Mouse (Mus musculus) CD8-positive naive resting alpha-beta T cell, adult 2 months (primary cell): ENCODE results near the gene Clba1.

ENCODE experiments used
- DNase-seq, 2 experiments: peaks; one replicate each; pipeline ENCODE4 v3.0.0; 2022; ENCODE audit warnings: low read depth in 2 of 2, low spot score in 2 of 2

Clba1 gene

DNA sequence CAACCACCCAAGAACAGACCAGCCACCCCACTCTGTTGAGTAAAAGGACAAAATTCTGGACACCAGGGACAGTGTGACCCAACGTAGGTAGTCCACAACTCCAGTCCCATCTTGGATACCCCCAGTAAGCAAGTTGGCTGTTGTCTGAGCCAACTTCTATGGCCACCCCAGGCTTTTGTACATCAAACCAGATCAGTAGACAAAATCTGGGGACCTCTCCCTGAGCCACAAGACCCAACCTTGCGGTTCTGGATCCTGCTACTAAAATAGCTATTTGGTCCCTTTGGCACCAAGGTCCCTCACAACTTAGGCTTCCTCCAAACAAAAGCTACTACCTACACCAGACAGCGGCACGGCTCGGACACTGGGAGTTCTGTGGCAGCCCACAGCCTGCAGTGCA lies 13.7 kb upstream of the Clba1 start:
- DNase-seq: no peak

DNA sequence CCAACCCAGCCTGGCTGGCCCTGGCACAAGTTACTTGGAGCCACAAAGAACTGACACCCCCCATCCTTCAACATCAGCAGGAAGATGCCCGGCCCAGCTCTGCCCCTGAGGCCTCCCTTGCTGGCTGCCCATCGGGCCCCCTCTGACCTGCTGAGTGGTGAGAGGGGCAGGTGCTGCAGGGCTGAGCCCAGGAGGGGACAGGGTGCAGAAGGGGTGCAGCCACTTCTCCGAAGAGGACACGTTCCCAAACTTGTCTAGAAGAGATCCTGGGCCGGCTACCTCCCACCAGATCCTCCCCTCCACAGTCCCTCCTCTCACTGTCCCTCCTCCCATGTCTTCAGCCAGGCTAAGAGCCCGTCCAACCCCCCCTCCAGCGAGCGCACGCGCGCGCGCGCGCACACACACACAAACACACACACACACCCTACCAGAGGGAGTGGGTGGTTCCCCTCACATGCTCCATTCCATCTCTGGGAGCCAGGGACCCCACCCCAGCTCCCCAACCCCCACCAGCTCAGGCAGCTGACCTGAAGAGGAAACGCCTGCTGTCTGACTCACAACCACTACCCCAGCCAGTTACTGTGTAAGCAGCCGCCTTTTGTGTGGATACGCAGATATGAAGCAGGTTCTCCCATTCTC lies 13.2 kb upstream of the Clba1 start:
- DNase-seq: no peak

DNA sequence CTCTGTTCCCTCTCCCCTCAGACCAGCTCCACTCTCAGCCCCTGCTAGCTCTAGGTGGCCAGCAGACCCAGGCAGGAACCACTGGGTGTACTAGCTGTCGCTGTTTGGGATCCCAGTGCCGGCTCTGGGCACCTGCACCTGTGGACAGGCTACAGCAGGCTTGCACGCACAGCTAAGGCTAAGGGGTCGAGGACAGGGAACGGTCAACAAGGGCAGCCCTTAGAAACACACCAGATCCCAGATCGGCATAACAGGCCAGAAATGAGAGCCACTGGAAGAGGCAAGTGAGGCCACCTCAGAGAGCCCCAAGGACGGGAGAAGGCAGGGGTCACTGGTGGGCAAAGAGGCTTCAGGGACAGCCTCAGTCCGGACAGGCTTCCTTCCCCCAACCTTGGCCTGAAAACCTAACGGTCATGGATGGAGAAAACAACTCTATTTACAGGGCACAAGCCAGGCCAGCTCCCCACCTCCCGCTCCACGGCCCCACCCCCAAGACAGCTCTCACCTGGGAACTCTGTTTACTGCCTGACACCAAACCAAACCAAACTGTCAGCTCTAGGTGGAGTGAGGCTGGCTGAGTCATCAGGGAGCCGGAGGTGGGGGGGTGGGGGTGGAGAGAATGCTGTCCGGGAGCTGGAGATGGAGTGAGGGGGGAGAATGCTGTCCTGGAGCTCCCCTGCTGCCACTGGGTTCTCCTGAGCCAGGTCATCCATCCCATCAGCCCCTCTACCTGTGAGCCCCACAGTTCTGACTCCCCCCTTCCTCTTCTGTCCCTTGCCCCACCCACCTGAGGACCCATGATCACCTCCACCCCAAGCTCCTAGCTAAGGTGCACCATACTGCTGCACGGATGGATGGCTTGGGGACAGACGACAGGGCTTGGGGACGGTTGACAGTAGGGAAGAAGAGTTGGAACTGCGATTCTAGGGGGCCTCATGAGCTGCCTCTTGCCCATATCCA lies 11.9 kb upstream of the Clba1 start:
- DNase-seq: no peak

DNA sequence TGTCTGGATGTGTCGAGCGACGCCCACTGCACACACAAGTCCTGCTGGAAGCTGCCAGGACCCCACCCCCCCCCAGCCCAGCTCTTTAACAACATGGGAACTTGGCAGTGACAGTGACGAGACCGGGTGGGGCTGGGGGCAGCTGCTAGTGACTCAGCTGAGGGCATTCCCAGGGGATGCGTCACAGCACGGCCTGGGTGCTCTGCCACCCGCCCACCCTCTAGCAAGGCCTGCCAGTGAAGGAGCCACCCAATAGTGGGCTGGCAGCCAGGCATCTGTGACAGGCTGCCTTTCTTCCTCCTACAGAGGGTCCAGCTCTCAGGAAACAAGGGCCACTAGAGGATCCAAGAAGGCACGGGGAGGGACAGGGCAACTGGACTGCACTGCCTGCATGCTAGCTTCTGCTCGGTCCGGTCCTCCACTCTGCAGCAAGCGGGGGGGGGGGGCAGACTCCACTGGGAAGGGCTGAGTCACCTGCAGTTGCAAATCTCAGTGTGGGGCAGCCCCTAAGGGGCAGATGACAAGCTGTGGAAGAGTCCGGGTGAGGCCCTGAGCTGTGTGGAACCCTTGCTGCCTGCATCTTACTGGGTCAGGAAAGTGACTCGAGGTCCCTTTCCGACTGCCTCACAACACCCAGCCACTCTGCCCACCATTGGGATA lies 10.9 kb upstream of the Clba1 start:
- no peak for DNase-seq

DNA sequence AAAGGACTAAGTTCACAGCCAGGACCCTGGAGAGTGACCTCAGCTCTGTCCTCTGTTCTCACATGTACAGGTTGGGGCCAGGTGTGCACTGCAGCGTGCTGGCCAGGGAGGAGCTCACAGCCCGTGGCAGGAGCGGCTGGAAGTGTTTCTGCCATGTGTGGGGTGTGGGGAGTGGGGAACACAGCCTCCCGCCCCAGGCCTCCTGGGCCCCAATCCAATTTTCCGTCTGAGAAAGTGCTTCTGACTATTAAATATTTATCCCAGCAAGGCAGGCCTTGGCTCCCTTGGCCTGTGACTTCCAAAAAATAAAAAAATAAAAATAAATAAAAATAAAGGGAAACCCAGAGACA lies 10.4 kb upstream of the Clba1 start:
- no peak for DNase-seq

DNA sequence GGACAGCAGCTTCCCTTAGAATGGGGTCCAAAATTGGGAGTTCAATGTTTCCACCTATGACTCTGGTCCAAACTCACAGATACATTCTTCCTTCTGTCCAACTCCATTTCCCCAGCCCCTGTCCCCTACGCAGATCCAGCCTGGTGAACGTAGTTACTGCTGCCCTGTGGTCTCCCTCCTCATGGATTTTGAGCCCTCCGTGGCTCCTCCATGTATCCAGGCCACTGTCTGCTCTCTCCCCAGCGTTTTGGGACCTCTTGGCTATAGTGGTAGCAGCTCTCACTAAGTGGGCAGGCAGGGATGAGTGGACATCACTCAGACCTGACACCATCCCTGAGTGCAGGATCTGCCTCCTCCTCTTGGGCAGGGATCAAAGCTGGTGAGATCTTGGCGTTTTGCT lies 10.0 kb upstream of the Clba1 start:
- DNase-seq: no peak

DNA sequence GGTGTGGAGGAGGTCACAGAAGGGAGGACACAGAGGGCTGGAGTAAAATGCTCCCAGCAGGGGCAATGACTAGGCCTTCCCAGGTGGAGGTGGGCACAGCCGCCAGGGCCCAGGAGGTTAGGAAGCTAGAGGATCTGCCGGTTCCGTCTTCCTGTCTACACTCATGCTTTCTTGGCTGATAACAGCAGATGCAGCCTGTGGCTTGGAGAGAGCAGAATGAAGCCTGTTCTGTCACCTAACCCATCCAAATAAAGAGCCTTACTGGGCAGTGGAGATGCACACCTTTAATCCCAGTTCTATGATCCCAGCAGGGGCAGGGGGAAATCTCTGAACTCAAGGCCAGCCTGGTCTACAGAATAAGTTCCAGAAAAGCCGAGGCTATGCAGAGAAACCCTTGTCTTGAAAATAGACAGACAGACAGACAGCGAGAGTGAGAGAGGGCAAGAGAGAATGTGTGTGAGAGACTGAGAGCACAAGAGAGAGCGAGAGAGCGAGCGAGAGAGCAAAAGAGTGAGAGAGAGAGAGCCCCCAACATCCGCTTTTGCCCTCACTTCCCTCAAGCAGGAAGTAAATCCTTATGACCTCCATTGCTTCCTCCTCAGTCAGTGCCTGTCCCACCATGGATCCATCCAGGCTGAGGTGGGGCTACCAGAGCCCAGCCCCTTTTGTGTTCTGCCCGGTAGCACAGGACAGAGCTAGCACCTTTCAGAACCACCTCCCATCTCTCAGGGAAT lies 9.3 kb upstream of the Clba1 start:
- DNase-seq: no peak

DNA sequence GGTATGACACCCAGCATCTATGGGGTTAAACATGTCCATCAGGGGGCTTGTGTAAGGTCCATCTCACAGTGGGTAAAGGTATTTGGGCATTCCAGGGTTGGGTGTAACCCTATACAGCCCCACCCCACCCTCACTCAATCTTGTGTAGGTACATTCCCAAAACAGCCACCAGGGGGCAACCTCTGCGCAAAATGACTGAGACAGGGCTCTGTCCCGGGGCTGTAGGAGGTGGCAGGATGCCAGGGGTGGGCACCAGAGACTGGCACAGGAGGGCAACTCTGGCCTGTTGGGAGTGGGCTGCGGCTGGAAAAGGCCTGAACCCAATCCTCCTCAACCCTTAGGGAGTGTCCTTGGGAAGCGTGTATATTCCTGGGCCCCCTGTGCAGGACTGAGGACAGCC lies 8.3 kb upstream of the Clba1 start:
- peak; percentile 81 to 89 for DNase-seq

DNA sequence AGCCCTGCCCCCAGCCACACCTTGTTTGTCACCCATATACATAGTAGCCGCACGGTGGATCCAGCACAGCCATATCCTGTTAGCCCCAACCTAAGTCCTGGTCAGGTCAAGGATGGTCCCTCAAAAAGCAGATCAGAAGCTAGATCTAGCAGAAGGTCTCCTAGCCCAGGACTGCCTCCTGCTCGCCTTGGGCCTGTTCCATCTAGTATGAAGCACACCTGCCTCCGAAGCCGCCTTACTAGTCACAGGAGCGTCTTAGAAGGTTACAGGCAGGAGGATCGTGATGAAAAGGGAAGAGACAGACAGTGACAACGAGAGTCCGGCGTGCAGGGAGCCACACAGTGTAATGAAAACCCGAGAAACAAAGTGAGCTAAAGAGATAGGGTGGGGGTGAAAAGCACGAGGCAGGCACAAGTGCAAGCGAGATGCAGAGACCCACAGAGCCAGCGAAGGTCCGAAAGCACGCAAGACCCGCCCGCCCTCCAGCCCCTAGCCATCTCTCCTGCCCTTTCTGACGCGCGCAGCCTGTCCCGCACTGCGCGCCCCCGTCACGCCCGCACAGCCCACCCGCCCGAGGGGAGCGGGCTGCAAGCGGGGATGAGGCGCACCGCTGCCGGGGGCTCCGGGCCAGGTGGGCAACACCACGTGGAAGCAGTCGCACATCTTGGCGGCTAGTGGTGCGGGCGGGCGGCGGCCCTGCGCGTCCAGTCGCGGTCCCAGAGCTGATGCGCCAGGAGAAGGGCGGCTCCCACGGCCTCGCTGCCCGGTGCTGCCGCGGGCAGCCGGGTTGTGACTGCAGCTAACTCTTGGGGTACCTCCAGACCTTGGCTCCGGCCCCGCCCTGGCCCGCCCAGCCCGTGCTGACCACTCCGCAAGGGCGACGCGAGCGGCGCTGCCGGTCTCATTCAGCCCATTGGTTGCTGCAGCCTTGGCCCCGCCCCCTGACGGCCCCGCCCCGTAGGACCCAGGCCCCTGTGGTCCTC lies 6.6 kb upstream of the Clba1 start, which contains the start of gene Ahnak2:
Gene Ahnak2 (minus strand): TSS at position 794 of the 983 bp plus-strand sequence.
- no peak for DNase-seq

DNA sequence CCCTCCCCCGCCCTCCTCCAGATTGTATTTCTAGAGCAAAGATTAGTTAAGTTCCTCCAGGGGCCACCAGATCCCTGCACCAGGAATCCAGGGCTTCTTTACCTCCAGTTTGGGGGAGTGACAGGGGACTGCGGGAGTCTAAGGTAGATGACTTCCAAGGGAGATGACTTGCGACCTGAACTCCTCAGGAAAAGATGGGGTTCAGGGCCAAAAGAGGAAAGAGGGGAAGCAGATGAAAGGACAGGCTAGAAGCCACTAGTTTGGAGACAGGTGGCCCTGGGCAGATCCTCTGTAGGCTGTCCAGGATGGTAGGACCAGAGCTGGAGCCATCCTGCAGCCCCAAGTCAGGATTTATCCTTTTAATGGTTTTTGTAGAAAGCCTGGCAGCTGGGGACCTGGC lies 5.8 kb upstream of the Clba1 start:
- DNase-seq: no peak

DNA sequence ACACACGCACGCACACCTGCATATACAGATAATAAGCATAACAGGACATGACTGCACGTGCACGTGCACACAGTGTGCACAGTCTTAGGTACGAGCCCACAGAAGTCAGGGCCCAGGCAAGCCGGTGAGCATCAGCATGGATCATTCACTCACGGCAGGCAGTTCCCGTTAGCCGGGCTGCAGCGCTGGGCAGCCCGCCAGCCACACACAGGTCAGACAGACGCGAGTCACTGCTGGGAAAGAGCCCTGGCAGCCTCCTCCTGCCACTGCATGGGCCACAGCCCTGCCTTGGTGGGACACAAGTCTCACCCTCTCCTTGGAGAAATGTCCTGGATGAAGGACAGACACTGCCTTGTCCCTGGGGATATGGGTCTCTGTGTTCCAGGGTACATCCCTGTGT lies 4.7 kb upstream of the Clba1 start:
- no peak for DNase-seq

DNA sequence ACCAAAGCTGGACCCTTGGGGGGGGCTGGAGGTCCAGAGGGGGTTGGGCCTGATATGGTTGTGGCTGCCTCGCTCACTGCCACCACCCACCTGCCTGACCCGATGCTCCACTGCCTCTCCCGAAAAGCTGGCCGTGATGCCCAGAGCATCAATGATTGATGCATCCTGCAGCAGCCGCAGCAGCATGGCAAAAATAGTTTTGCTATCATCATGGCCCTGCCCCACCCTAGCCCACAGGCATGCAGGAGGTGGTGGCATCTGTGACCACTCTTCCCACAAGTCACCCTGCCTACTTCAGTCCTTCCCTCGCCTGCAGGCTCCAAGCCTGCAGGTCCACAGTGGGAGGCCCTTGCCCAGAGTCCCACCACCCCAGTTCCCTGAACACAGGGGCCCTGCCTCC lies 2.7 kb upstream of the Clba1 start:
- DNase-seq: no peak

DNA sequence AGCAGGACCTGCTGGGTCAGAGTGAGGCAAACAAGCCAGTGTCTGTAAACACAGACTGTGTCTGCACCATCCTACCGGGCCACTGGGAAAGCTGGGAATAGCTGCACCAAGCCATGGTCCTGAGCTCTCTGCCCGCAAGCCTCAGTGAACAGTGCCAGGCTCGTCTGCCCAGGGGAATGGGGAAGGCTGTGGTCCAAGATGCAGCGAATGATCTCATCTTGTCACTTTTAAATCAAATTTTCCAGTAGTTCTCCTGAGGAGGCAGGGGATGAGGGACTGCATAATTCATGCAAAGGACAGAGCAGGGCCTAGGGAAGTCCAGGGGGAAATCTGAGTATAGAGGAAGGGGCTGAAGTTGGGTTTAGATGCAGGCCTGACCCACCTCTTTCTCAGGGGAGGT lies 941 bp upstream of the Clba1 start:
- DNase-seq: no peak

DNA sequence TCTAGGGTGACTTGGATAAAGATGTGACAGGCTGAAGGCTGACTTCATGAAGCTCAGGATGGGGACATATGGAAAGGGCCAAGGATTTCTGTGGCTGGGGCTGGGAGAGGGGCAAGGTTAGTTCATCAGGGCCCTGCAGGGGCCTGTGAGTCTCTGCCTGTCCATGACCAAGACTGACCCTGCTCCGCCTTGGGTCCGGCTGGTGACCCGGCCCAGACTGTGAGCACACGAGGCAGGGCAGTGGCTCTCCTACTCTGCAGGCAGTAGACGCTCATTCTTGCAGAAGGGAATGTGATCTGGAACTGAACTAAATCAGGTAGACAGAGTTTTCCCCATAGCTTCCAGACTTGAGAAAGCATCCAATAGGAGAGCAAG lies 538 bp upstream of the Clba1 start:
- no peak for DNase-seq

DNA sequence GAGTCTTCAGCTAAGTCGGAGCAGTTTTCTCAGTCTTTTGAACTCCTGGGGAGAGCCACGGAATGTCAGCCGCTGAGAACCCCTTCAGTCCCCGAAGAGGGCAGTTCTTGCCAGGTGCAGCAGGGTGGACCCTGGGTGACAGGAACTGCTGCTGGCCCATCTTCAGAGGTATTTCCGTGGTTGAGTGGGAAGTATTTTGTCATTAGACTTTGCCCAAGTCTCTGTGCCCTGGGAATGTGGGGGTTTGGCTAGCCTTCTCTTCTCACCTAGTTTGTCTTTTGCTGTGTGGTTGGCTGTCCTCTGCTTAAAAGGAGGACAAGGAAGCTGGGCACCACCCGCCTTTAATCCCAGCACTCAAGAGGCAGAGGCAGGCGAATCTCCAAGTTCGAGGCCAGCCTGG lies 904 bp downstream of the Clba1 start:
- no peak for DNase-seq

DNA sequence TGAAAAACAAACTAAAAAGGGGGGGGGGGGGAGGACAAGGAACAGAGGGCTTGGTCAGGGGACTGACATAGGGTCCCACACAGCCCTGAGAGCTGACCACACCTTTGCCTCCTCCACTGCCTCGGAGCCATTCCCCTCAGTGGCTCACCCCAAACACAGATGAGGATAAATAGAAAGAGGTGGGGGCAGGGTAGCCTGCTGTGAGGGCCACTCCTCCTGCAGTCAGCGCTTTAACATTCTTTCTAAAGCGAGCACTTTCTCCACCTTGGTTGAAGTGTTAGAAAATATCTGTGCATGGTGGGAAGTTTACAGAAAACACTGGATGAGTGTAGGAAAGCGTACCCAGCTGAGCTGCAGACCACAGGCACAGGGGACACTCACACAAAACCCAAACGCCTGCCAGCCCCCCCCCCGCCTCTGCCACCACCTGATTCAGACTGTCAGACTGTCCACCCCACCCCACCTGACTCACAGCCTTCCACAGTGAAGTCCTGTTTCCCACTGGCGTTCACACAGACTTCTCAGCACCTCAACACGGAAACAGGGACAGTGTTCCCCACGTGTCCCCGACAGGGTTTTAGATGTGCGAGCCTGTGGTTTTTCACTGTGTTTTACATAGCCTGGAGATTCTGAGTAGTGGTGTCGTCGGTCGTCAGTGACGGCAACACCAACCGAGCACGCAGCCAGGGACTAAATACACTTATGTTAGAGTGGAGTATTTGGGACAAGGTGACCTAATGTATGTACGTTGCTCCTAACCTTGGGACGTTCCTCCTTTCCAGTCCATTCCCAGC lies 1.6 kb downstream of the Clba1 start:
- no peak for DNase-seq

DNA sequence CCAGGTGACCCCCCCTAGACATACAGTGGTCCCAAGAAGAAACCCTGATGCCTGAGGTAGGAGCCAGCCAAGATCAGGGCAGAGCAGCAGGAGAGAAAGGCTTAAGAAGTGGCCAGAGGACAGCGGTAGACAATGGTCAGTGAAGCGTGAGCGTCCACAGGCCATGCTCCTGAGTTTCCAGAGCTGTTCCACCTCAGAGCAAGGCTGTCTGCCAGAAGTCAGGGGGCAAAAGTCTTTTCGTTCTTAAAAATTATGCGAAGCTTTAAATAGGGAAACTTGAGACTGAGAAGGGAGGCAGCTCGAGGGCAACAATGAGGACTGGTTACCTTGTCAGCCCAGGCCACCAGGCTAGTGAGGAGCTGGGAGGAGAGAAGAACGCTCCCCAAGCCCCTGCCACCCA lies 4.6 kb downstream of the Clba1 start:
- DNase-seq: no peak

DNA sequence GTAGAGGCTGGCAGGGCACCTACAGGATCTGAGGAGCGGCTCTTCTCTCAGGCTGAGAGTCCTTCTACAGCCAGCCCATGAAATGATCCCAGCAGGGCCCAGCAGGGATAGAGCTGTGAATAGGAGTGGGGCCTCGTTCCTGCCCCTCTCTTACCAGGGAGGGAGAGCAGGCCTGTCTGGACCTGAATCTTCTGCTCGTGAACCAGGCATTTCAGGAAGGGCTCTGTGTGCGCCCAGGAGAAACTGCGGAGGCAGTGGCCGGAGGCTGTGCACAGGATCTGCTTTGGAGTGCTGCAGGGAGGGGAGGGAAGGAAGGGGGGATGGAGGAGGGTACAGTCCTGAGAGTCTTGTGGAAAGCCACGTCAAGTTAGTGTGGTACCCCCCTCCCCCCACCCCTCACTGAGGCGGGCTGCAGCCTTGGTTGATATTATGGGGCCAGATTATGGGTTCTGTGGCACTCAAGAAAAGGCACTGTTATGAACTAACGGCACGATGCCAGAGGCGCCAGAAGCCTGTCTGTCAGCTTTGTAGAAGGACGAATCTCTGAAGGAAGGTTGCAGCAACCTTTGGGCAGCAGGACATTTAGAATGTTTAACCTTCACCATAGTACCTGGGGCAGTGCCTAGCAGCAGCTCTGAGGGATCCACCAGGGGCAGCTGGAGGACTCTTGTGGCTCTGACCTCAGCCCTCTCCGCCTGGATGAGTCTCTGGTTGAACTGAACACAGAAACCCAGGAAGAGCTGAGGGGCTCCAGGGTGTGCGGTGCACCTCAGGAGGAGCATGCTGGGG lies 6.1 kb downstream of the Clba1 start:
- no peak for DNase-seq

DNA sequence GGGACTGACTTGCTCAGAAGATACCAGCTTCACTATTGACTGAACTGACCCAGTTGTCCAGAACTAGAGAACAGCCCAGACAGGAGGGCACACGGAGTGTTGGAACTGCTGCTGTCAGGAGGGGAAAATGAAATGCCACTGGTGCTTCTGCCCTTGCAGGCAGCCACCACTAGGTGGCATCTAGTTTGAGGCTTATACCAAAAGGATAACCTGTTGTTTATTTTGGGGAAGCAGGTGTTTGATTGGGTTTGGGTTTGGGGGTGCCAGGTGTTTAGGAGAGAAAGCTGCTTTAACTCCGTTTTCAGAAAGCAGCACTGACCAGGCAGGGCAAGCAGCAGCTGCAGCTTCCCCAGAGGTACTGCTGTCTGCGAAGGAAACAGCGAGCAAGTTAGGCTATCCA lies 7.6 kb downstream of the Clba1 start:
- DNase-seq: peak; percentile 49 to 71
